Mouse (Mus musculus) E14TG2a.4 (cell line): ENCODE measurements at regions not wholly inside any gene's neighbourhood (a gene's known extent, or its start where the extent isn't known, plus 50 kb on each side); places are given as distances from the start of the nearest gene placed in this dataset.

ENCODE experiments used
- CTCF ChIP-seq: conservative IDR thresholded peaks from 2 replicates; pipeline ENCODE4 v1.5.1; 2014; ENCODE audit warnings: low read length
- POU5F1 ChIP-seq: IDR thresholded peaks from 2 replicates; pipeline ENCODE4 v1.6.1; 2014; ENCODE audit warnings: low read length, borderline replicate concordance

GRCm38 (mm10) chr4:106193204-106193945, 122.6 kb upstream of the Usp24 start:
- TF ChIP-seq CTCF (no peak), POU5F1 (no peak)
